Mouse (Mus musculus): ENCODE data around the gene Cpne8. TPM values are rescaled to one million over a fixed set of nuclear protein-coding genes. Genes with fewer than 3 reads are reported as not detected.
A peak's percentile ranks its signal among the peaks of the same experiment; 100 is the strongest.
"Not testable (repeated sequence)": the region's sequence is repeated elsewhere in the genome, so short reads cannot be mapped to it uniquely, and the experiment has no call there.

Gene Cpne8
- polyA plus RNA-seq, 2 experiments: 16.2 to 18.4 TPM

DNA sequence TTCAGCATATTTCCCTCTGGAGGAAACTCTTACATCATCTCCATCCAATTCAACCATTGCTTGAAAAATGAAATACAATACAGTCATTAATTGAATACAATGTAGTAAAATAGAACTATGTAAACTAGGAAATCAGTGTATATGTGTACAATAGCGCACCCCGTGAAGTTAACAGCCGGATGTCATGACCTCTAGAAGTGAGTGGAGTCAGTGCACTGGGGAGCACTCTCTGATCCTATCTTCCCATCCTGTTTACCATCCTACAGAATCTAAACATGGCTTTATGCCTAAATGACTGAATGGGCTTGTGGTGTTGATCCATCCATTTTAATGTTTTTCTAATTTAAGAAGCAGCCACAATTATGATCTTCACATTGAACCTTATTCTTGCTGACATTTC lies 182.2 kb downstream of the Cpne8 start:
- Histone ChIP-seq H3K4me3 (replicated peaks; ENCODE audit: low read length) (no peak overlapping the region), H3K27me3 (ENCODE audit: control insufficient read depth, insufficient read depth, low read length) (no peaks in the 10 kb centered on the region), H3K4me2 (replicated peaks; ENCODE audit: low read depth, low read length, severe bottlenecking) (no peak overlapping the region), H3K4me1 (ENCODE audit: control insufficient read depth, insufficient read depth, low read length) (no peaks in the 10 kb centered on the region), H3K9me3 (ENCODE audit: control insufficient read depth, low read length) (no peaks in the 10 kb centered on the region), H3K9ac (ENCODE audit: low read depth, low read length, severe bottlenecking) (no peak overlapping the region), H3K36me3 (ENCODE audit: control insufficient read depth, insufficient read depth, low read length) (no peaks in the 10 kb centered on the region), H3K27ac (replicated peaks; ENCODE audit: low read depth, low read length) (no peak overlapping the region)
- 91% methylated on average over 3 of the region's 3 CpGs for WGBS
- DNase-seq (ENCODE audit: low spot score) (no peak), ATAC-seq (ENCODE audit: low FRiP score, low read depth) (no peak)
- no peak for TF ChIP-seq POLR2A (IDR thresholded peaks at IDR 0.05; ENCODE audit: borderline replicate concordance, extremely low read depth, insufficient read depth, insufficient read length)

DNA sequence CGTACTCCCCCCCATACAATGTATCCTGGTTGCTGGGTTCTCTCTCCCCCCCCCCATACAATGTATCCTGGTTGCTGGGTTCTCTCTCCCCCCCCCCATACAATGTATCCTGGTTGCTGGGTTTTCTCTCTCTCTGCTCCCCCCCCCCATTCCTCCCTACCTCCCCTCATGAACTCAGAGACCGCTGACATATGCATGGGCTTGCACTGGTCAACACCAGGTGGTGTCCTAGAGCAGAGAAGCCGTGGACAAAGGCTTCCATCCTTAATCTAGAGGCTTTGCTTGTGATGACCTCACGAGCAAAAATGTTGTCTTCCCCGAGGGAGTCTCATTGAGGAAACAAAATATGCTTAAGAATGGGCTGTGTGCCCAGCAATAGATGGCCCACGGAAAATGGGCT lies 187.7 kb downstream of the Cpne8 start:
- DNase-seq (ENCODE audit: low spot score): no peak
- 70% methylated on average over 6 of the region's 6 CpGs for WGBS
- Histone ChIP-seq H3K4me1 (ENCODE audit: control insufficient read depth, insufficient read depth, low read length) (no peaks in the 10 kb centered on the region), H3K4me3 (replicated peaks; ENCODE audit: low read length) (no peak overlapping the region), H3K9ac (ENCODE audit: low read depth, low read length, severe bottlenecking) (no peak overlapping the region), H3K4me2 (replicated peaks; ENCODE audit: low read depth, low read length, severe bottlenecking) (no peak overlapping the region), H3K36me3 (ENCODE audit: control insufficient read depth, insufficient read depth, low read length) (no peaks in the 10 kb centered on the region), H3K27me3 (ENCODE audit: control insufficient read depth, insufficient read depth, low read length) (no peaks in the 10 kb centered on the region), H3K27ac (replicated peaks; ENCODE audit: low read depth, low read length) (no peak overlapping the region), H3K9me3 (ENCODE audit: control insufficient read depth, low read length) (no peaks in the 10 kb centered on the region)
- ATAC-seq (ENCODE audit: low FRiP score, low read depth): no peak
- no peak for TF ChIP-seq POLR2A (IDR thresholded peaks at IDR 0.05; ENCODE audit: borderline replicate concordance, extremely low read depth, insufficient read depth, insufficient read length)

DNA sequence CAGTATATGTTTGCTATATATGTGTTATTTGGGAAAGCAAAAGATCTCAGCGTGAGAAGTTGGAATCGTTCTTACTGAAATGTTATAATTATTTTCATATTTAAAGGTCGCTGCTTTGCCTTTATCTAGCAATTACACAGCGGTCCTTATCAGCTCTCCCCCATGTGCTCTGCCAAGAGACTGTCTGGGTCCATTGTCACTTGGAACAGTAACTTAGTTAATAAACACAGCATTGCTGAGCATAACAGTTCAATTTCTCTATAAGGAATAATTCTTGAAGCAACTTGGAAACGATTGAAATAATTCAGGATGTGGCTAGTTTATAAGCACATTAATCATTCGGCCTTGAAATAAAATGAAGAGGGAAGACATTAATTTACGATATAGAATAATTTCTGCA lies 189.0 kb downstream of the Cpne8 start:
- H3K9ac ChIP-seq (ENCODE audit: low read depth, low read length, severe bottlenecking): no peak overlapping the region
- no peaks in the 10 kb centered on the region for H3K4me1 ChIP-seq (ENCODE audit: control insufficient read depth, insufficient read depth, low read length)
- WGBS: 88% methylated on average over 7 of the region's 7 CpGs
- H3K27me3 ChIP-seq (ENCODE audit: control insufficient read depth, insufficient read depth, low read length): no peaks in the 10 kb centered on the region
- no peak overlapping the region for H3K27ac ChIP-seq (replicated peaks; ENCODE audit: low read depth, low read length)
- ATAC-seq (ENCODE audit: low FRiP score, low read depth): no peak
- TF ChIP-seq POLR2A (IDR thresholded peaks at IDR 0.05; ENCODE audit: borderline replicate concordance, extremely low read depth, insufficient read depth, insufficient read length): no peak
- no peaks in the 10 kb centered on the region for H3K9me3 ChIP-seq (ENCODE audit: control insufficient read depth, low read length)
- no peak overlapping the region for H3K4me2 ChIP-seq (replicated peaks; ENCODE audit: low read depth, low read length, severe bottlenecking)
- no peak for DNase-seq (ENCODE audit: low spot score)
- H3K36me3 ChIP-seq (ENCODE audit: control insufficient read depth, insufficient read depth, low read length): no peaks in the 10 kb centered on the region
- H3K4me3 ChIP-seq (replicated peaks; ENCODE audit: low read length): no peak overlapping the region

DNA sequence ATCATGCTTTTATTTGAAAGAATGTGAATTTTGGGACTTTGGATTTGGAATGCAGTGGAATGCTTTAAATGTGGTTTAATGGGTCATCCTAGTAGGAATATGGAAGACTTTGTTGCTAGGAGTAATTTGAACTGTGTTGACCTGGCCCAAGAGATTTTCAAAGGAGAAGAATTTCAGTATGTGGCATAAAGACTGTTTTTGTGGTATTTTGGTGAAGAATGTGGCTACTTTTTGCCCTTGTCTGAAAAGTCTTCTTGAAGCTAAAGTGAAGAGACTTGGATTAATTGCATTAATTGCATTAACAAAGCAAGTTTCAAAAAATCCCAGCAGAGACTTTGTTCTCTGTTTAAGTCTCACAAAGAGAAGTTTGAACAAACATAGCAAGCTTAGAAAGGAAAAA lies 208.7 kb downstream of the Cpne8 start:
- H3K4me1 ChIP-seq (ENCODE audit: control insufficient read depth, insufficient read depth, low read length); H3K36me3 ChIP-seq (ENCODE audit: control insufficient read depth, insufficient read depth, low read length); H3K4me3 ChIP-seq (replicated peaks; ENCODE audit: low read length); ATAC-seq (ENCODE audit: low FRiP score, low read depth); H3K27ac ChIP-seq (replicated peaks; ENCODE audit: low read depth, low read length); DNase-seq (ENCODE audit: low spot score); H3K9me3 ChIP-seq (ENCODE audit: control insufficient read depth, low read length); H3K27me3 ChIP-seq (ENCODE audit: control insufficient read depth, insufficient read depth, low read length); H3K9ac ChIP-seq (ENCODE audit: low read depth, low read length, severe bottlenecking); H3K4me2 ChIP-seq (replicated peaks; ENCODE audit: low read depth, low read length, severe bottlenecking): not testable (repeated sequence)

DNA sequence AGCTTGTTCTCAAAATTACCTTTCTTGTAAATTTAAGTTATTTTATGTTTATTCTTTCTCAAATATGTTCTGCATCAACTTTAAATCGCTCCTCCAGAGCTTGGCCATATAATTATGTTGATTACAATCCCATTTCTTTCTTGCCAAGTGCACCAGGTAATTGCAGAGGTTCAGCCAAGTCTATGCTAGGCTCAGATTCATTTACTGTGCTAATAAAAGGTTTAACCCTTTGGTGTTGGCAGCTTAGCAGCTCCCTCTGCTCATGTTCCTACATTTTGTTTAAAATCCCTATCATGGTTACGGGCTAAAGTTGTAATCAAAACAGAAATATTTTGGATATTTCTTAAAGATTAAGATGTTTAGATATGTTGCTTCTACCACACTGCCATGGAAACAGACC lies 216.0 kb downstream of the Cpne8 start:
- H3K4me1 ChIP-seq (ENCODE audit: control insufficient read depth, insufficient read depth, low read length): no peaks in the 10 kb centered on the region
- H3K27me3 ChIP-seq (ENCODE audit: control insufficient read depth, insufficient read depth, low read length): no peaks in the 10 kb centered on the region
- DNase-seq (ENCODE audit: low spot score) (peak; percentile 45), ATAC-seq (ENCODE audit: low FRiP score, low read depth) (no peak)
- no peaks in the 10 kb centered on the region for H3K36me3 ChIP-seq (ENCODE audit: control insufficient read depth, insufficient read depth, low read length)
- H3K9ac ChIP-seq (ENCODE audit: low read depth, low read length, severe bottlenecking): no peak overlapping the region
- no peaks in the 10 kb centered on the region for H3K9me3 ChIP-seq (ENCODE audit: control insufficient read depth, low read length)
- H3K4me2 ChIP-seq (replicated peaks; ENCODE audit: low read depth, low read length, severe bottlenecking): no peak overlapping the region
- H3K4me3 ChIP-seq (replicated peaks; ENCODE audit: low read length): no peak overlapping the region
- no peak overlapping the region for H3K27ac ChIP-seq (replicated peaks; ENCODE audit: low read depth, low read length)
- no peak for TF ChIP-seq POLR2A (IDR thresholded peaks at IDR 0.05; ENCODE audit: borderline replicate concordance, extremely low read depth, insufficient read depth, insufficient read length)
- WGBS: 38% methylated on average over 2 of the region's 2 CpGs

DNA sequence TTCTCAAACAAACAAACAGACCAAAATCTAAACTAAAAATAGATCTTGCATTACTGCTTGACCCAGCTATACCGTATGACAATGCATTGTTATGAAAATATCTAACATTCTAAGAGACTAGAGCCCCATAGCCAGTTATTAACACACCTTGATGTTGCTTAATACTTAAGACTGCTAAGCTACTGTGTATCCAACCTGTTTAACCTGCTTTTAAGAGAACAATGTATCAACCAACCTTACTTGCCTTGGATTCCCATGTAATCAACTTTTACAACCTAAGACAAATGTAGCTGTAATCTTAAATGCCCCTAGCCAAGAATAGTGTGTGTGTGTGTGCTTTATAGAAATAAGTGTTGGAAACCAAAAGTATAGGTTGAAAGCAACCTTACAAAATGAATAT lies 233.2 kb downstream of the Cpne8 start:
- no peak for TF ChIP-seq POLR2A (IDR thresholded peaks at IDR 0.05; ENCODE audit: borderline replicate concordance, extremely low read depth, insufficient read depth, insufficient read length)
- Histone ChIP-seq H3K27me3 (ENCODE audit: control insufficient read depth, insufficient read depth, low read length) (no peaks in the 10 kb centered on the region), H3K27ac (replicated peaks; ENCODE audit: low read depth, low read length) (no peak overlapping the region), H3K4me2 (replicated peaks; ENCODE audit: low read depth, low read length, severe bottlenecking) (no peak overlapping the region), H3K4me3 (replicated peaks; ENCODE audit: low read length) (no peak overlapping the region), H3K9ac (ENCODE audit: low read depth, low read length, severe bottlenecking) (no peak overlapping the region), H3K36me3 (ENCODE audit: control insufficient read depth, insufficient read depth, low read length) (no peaks in the 10 kb centered on the region), H3K4me1 (ENCODE audit: control insufficient read depth, insufficient read depth, low read length) (no peaks in the 10 kb centered on the region), H3K9me3 (ENCODE audit: control insufficient read depth, low read length) (no peaks in the 10 kb centered on the region)
- no peak for ATAC-seq (ENCODE audit: low FRiP score, low read depth)
- WGBS: 81% methylated on average over 1 of the region's 1 CpGs
- no peak for DNase-seq (ENCODE audit: low spot score)
